Mouse (Mus musculus) cerebellum, postnatal 10 days (tissue): ENCODE measurements around the gene Srgap2.

Source experiments
- DNase-seq, 2 experiments: peaks; one replicate each; pipeline ENCODE4 v3.0.0; 2021; ENCODE audit warnings: mixed read lengths in 2 of 2

The Srgap2 gene

GRCm38 (mm10) chr1:131403567-131403966 lies 123.6 kb downstream of the Srgap2 start:
- DNase-seq = no peak

- no peak for DNase-seq
Observed at GRCm38 (mm10) chr1:131400844-131401243, 126.3 kb downstream of the Srgap2 start.

GRCm38 (mm10) chr1:131398181-131398580 lies 129.0 kb downstream of the Srgap2 start:
- DNase-seq = no peak

- peak; percentile 27 to 30 for DNase-seq
Observed at GRCm38 (mm10) chr1:131384406-131384805, 142.7 kb downstream of the Srgap2 start.

- DNase-seq = no peak
Observed at GRCm38 (mm10) chr1:131382184-131382583, 145.0 kb downstream of the Srgap2 start.

GRCm38 (mm10) chr1:131380254-131380653 lies 146.9 kb downstream of the Srgap2 start:
- peak; percentile 22 to 30 for DNase-seq

- DNase-seq = no peak
Observed at GRCm38 (mm10) chr1:131378914-131379474, 148.2 kb downstream of the Srgap2 start.

GRCm38 (mm10) chr1:131378081-131378913 lies 148.9 kb downstream of the Srgap2 start:
- DNase-seq = no peak

GRCm38 (mm10) chr1:131365832-131366231 lies 161.3 kb downstream of the Srgap2 start:
- DNase-seq = no peak

GRCm38 (mm10) chr1:131364432-131364831 lies 162.7 kb downstream of the Srgap2 start:
- DNase-seq = no peak

GRCm38 (mm10) chr1:131363887-131364286 lies 163.3 kb downstream of the Srgap2 start:
- no peak for DNase-seq

- DNase-seq = peak; percentile 34 to 41
Observed at GRCm38 (mm10) chr1:131362089-131362488, 165.1 kb downstream of the Srgap2 start.

GRCm38 (mm10) chr1:131360800-131361199 lies 166.4 kb downstream of the Srgap2 start:
- no peak for DNase-seq

- no peak for DNase-seq
Observed at GRCm38 (mm10) chr1:131359609-131360008, 167.5 kb downstream of the Srgap2 start.

- DNase-seq = no peak
Observed at GRCm38 (mm10) chr1:131357213-131357612, 169.9 kb downstream of the Srgap2 start.

GRCm38 (mm10) chr1:131351436-131351835 lies 175.7 kb downstream of the Srgap2 start:
- DNase-seq = peak; percentile 96

- DNase-seq = no peak
Observed at GRCm38 (mm10) chr1:131349993-131350510, 177.1 kb downstream of the Srgap2 start.

GRCm38 (mm10) chr1:131347708-131348107 lies 179.4 kb downstream of the Srgap2 start:
- no peak for DNase-seq

GRCm38 (mm10) chr1:131346916-131347555 lies 180.1 kb downstream of the Srgap2 start:
- no peak for DNase-seq

GRCm38 (mm10) chr1:131345422-131346419 lies 181.4 kb downstream of the Srgap2 start:
- no peak for DNase-seq

GRCm38 (mm10) chr1:131344691-131345090 lies 182.5 kb downstream of the Srgap2 start:
- DNase-seq = no peak

- DNase-seq = no peak
Observed at GRCm38 (mm10) chr1:131336017-131336416, 191.1 kb downstream of the Srgap2 start.
